Mouse (Mus musculus) ES-E14 (cell line): ENCODE data around the gene St8sia1.

Experiments
- CHD2 ChIP-seq: IDR thresholded peaks from 2 replicates; pipeline ENCODE4 v1.6.1; 2014; ENCODE audit warnings: mild to moderate bottlenecking, low read depth, low read length, inconsistent platforms
- HCFC1 ChIP-seq: IDR thresholded peaks from 2 replicates; pipeline ENCODE4 v1.6.1; 2012; ENCODE audit warnings: low read length, inconsistent platforms, borderline replicate concordance; ENCODE audit not compliant: insufficient read depth
- MAFK ChIP-seq: IDR thresholded peaks from 2 replicates; pipeline ENCODE4 v1.6.1; 2014; ENCODE audit warnings: mild to moderate bottlenecking, low read depth, low read length, inconsistent platforms; ENCODE audit not compliant: insufficient read depth
- ZC3H11A ChIP-seq: IDR thresholded peaks from 2 replicates; pipeline ENCODE4 v1.6.1; 2012; ENCODE audit warnings: low read depth, mild to moderate bottlenecking, inconsistent platforms, low read length, borderline replicate concordance

DNA sequence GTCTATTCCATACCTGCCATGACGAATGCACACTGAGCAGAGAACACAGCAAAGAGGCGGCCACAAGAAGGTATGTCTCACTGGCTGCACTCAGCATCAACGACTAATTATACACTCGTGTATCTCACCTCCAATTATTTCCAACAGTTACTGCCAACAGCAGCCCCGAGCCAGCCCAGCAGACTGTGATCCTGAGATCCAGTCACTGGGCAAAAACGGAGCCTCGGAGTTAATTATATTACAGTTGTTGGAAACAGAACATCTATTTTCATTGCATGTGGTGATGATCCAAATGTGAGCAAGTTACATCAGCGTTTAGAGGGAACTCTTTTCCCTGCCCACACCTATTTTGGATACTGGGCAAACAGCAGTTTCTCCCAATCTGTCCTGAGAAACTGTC is 113.8 kb downstream of the St8sia1 start:
- TF ChIP-seq HCFC1 (no peak), ZC3H11A (no peak), CHD2 (no peak), MAFK (no peak)
